Mouse (Mus musculus): ENCODE results near the gene Hist1h2ac.

DNA sequence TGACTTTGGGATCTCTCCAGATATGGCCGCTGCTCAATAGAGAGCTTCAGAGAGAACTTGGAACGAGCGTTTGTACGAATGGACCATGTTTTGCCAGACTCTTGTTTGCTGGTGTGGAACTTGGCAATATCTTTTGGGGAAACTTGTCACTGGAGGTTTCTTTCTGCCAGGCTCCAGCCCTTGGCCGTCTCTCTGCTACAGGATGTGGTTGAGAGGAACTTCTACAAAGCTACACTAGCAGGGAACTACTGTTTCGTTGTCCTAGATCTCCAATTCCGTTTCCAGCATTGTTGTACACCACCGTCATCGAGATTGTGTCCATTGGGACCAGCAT is 45.4 kb upstream of the Hist1h2ac start:
- TF ChIP-seq CTCF (IDR thresholded peaks at IDR 0.05; ENCODE audit: low read depth): no peak
- no peak for TF ChIP-seq EP300 (optimal IDR thresholded peaks at IDR 0.05)

Data from stomach, postnatal 0 days (tissue).